Mouse (Mus musculus) erythroblast, embryonic 14.5 days (primary cell): ENCODE data around the gene Cmtm4.

Experiments used
- GATA1 ChIP-seq: IDR thresholded peaks from 2 replicates; pipeline ENCODE4 v1.6.1; 2012; ENCODE audit warnings: low read length, inconsistent platforms, mixed read lengths
- TAL1 ChIP-seq: IDR thresholded peaks from 3 replicates; pipeline ENCODE4 v1.6.1; 2012; ENCODE audit warnings: low read length, inconsistent platforms, mixed read lengths

GRCm38 (mm10) chr8:104374864-104375846 is 20.5 kb downstream of the Cmtm4 start:
- TF ChIP-seq TAL1 (no peak), GATA1 (no peak)
